Mouse (Mus musculus) adrenal gland, adult 18-20 months (tissue): ENCODE data around the gene Acsl5. TPM values are rescaled to one million over a fixed set of nuclear protein-coding genes. Genes with fewer than 3 reads are reported as not detected.

ENCODE experiments used
- DNase-seq, 2 experiments: peaks; one replicate each; pipeline ENCODE4 v3.0.0; 2021 to 2022; ENCODE audit warnings: low spot score in 2 of 2
- total RNA-seq, 2 experiments: library from RNA; stranded (reverse); gene quantifications; 1 replicate in 1 of 2; 2 replicates in 1 of 2; pipeline ENCODE4 v1.2.3; 2021

Gene Acsl5
- total RNA-seq, 2 experiments from 2014 or later, result 265 to 297 TPM

DNA sequence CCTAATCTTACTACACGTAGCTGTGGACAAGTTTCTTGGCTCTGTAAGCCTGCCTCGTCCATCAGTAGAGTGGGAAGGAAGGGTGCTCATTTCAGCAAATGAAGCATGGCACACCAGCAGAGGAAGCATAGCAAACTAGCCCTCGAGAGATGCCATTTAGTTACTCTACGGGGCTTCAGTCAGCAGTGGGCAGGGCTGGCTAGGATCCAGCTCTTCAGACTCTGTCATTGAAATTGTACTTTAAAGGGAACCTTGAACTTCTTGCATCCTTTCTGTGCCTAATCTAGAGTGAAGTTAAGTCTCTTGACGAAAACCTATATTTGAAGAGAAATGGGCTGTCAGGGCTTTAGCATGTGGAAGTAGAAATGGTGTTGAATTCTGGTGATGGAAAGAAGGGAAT is 67.8 kb downstream of the Acsl5 start:
- peak in 1 of 2 experiments; percentile 29 for DNase-seq

DNA sequence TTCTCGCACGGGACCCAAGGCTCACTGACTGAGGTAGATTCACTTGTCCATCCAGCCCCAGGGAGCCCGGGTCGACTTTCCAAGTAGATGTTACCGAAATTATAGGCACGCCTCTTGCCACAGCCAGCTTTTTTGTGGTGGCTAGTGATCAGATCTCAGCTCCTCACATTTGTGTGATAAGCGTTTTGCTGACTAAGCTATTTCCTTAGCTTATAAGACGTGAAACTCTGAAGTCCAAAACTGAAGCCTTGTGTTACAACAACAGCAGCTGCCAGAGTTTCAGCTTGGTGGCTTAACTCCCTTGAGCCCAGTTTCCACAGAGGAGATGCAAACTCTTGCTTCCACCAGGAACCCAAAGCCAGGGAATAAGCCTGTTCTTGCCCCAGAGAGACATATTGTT is 70.9 kb downstream of the Acsl5 start:
- DNase-seq, result no peak

DNA sequence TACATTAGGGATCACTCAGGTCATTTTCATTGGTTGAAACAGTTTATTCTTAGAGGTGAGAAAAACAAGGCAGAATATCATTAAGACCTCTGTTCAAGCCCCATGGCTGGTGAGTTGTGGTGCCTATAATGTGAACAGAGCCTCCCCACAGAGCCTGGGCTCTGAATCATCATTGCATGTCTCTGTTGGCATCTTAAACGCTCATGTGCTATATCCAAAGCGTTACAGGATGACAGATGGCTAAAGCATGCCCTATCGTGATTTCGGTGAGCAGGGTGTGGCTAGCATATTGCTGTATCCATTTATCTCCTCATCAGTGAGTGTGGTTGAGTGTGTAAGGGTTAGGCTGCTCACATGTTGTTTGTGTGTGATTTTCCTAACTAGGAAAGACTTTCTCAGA is 75.8 kb downstream of the Acsl5 start:
- DNase-seq, result no peak

DNA sequence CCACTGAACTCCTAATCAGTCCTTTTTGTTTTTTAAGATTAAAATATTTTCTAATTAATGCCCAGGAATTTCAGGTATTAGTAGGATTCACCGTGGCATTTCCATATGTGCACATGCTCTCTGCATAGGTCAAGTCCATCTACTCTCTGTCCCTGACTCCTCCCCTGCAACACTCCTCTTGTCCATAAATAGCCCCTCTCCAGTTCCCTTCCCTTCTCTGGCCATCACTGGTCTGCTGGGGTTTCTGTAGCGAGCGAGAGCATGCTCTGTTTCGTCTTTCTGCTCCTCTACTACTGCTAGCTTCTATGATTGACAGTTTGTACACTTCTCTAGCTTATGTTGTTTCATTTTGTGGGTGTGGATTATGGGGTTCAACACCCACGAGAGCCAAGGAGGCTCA is 80.0 kb downstream of the Acsl5 start:
- no peak for DNase-seq

DNA sequence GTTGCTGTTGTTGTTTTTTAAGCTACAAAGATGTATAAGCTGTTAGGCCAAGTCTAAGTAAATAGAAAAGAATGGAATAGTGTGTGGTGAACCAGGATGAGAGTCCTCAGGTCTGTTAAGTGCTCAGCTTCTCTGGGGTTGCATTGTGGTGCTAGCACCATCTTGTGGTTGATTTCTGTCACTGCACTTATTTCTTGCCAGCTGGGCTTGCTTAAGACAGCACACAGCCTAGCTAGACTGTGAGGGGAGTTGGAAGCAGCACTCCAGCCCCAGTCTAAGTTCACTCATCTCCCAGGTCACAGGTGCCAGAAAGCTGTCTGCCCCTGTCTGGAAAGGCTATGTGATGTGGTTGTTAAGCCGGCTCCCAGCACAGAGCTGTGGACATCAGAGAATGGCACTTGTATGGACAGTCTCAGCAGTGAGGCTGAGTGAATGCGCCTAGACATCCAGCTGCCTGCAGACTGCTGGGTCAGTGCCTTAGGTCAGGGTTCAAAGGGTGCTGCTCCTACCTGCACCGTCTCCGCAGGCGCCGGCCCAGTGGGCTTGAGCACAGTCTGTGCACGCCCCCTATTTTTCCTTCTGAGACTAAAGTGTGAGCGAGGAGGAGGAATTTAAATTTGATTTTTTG is 81.0 kb downstream of the Acsl5 start:
- peak; percentile 35 to 60 for DNase-seq

DNA sequence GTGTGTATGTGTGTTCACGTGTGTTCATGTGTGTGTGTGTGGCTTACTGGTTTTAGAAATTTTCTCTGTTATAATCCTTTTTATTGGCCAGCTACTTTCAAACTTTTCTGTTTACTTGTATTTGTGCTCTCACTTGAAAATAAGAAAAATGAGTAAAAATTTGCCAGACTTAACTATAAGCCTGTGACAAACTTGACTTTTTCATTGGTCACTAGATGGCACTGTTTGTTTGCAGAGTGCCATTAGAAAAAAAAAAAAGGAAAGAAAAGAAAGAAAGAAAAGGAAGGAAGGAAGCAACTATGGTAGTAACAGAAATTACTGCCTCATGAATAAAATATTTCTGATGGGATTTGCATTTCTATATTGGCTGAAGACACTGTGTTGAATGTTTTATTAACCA is 84.1 kb downstream of the Acsl5 start:
- no peak for DNase-seq

DNA sequence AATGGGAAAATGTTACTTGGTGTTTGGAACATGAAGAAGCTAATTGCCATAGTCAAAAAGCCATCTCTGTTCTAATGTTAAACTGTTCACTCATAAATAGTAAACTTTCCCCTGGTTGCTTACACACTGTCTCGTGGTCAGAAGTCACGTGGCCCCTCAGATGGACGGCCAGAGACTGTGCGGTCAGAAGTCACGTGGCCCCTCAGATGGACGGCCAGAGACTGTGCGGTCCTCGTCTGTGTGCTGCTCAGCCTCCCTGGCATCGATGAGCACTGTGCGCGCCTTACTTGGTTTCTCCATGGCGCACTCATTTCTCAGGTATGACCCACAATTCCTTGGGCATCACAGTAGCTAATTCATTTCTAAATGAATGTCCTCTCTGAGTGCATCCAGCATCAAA is 84.7 kb downstream of the Acsl5 start:
- DNase-seq, result no peak

DNA sequence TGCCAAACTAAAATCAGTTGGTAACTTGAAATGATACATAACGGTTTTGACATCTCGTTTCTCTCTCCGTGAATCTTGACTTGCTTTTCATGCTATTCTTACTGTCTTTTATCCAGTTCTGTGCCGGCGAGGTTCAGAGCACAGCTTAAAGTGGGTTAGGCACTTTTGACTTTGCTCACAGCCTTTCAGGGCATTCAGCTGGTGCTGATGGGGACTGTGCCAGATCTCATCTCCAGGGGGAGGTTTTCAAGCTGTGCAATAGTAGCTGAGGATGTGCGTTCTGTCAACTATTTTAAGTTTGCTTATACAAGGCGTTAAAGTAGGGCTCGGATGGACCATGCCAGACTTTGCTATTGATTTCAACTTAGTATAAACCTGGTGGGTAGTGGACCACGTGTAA is 85.3 kb downstream of the Acsl5 start:
- no peak for DNase-seq

DNA sequence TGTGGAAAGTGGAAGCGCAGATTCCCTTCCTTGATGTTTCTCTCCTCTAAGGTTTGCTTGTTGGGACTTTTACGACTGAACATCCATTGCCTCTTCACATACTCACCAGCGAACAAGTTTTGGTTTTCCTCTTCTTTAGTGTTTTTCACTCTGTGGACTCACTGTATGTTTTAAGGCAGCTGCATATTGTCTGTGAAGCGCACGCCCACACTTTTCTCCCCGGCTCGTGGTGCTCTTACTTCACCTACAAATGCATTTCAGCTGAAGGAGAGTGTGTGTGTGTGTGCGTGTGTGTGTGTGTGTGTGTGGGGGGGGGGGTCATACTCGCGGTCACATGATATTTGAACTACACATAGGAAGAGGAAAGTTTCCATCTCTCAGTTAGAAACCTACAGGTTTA is 85.9 kb downstream of the Acsl5 start:
- DNase-seq, result no peak

DNA sequence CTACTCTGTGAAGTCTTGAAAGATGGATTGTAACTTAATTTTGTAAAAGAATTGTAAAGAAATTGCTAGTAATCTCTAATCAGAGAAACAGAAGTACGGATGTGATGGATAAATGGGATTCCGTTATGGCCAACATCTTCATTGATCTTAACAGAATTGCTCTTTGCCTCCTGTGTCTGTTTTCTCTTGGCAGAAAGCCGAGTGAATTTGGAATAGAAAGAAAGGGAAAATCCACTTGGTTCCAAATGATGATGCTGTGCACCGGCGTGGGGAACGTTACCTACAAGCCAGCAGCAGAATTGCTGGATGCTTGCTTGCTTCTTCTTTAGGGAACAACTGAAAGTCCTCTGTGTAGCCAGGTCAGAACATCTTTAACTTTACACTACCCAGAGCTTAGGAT is 88.8 kb downstream of the Acsl5 start:
- DNase-seq, result no peak

DNA sequence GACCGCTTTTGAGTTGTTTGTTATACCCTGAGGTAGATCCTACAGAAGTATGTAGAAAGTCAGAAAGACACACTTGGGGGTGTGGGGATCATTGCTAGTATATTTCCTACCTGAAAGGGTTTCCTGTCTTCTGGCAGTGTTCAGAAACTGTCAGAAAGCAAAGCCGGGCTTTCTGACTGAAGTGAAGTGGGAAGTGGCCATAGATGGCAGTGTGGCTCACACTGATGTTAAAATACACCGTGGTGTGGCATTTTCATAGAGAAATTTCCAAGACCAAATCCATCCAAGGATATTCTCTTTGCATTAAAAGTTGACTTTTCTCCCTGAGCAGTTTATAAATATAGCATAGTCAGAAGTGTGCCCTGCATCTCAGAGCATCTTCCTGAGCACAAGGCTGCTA is 89.6 kb downstream of the Acsl5 start:
- DNase-seq, result no peak

DNA sequence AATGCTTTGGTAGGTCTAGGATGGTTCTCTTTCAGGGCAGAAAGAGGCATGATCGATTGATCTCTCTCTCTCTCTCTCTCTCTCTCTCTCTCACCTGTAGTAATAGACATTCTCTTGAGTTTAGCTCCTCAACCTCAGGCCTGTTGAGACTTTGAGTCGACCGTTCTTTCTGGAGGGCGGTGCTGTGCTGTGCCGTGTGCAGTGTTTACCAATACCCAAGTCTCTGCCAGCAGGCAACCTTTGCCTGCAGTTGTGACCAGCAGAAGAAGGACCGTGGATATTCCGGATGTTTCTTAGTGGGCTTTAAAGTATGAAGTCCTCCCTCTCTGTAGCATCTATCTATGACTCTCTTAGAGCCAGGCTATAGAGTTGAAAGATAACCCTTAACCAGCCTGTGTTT is 90.7 kb downstream of the Acsl5 start:
- DNase-seq, result no peak

DNA sequence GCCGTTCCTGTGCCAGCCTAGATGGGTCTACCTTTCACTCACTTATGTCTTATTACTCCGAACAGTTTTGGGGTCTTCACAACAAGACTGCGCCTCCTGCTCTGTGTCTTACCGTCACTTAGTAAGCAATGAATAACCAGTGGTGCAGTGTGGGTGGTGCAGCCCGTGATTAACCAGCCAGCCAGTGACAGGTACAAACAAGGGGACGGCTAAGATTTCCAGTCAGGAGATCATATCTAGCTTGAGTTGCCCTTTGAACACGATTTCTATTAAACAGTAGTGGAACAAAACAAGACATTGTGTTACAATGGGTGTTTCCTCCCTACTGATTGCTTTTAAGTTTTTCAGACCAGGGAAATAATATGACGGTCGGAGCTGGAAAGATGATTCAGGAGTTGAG is 91.5 kb downstream of the Acsl5 start:
- DNase-seq, result no peak

Other genes with a start within 250 kb of the Acsl5 start
- gene Gpam, start 124.7 kb upstream of the Acsl5 start, total RNA-seq, result 100 to 1,000 TPM in 1 of 2 experiments, 10 to 100 TPM in 1; 87.8 to 419 TPM
- 1 to 10 TPM in 1 of 2 experiments, under 1 TPM in 1; 0.22 to 1.1 TPM for gene Tectb, start 71.2 kb upstream of the Acsl5 start, total RNA-seq
- not detected for gene Gucy2g, start 10.7 kb upstream of the Acsl5 start, total RNA-seq
- gene Zdhhc6, start 64.1 kb downstream of the Acsl5 start, total RNA-seq, result 10 to 100 TPM; 36.4 to 37.1 TPM
- gene Vti1a, start 64.4 kb downstream of the Acsl5 start, total RNA-seq, result 10 to 100 TPM; 30.2 to 33.6 TPM